Comparison of ENCODE assay signal across 25 mouse cellular contexts in genomic region chr19:54585326-54585725, GRCm38 (mm10).
"Had no signal": no experiment of that assay in that cellular context is flagged by ENCODE, and none has a peak within 500 bp of the region (broad histone marks: within the 10 kb centered on the region; RNA-seq: fewer than 3 reads in every experiment).

No protein-coding gene starts in this region.

- H3K9me3 ChIP-seq: heart, embryonic 10.5 days; heart, embryonic 12.5 days; hindbrain, embryonic 10.5 days; hindbrain, embryonic 12.5 days; intestine, embryonic 15.5 days; limb, embryonic 10.5 days; limb, embryonic 12.5 days had no signal

- DNase-seq: gastrocnemius, adult 2 months; gastrocnemius, postnatal 10 days; gastrocnemius, postnatal 25 days; heart, postnatal 10 days; heart, postnatal 4 days; kidney, adult 18-20 months; kidney, adult 8-10 months; kidney, postnatal 10 days; kidney, postnatal 25 days; kidney, postnatal 4 days; liver had no signal

- H3K27ac ChIP-seq: gastrocnemius, adult 2 months; heart, embryonic 10.5 days; hindbrain, embryonic 10.5 days; hindbrain, embryonic 14.5 days; intestine, embryonic 15.5 days; layer of hippocampus, adult 2 months; left cerebral cortex, adult 2 months; limb, embryonic 10.5 days; limb, embryonic 12.5 days had no signal

- H3K4me3 ChIP-seq: gastrocnemius, adult 2 months; heart, embryonic 10.5 days; heart, embryonic 12.5 days; hindbrain, embryonic 10.5 days; hindbrain, embryonic 12.5 days; intestine, embryonic 15.5 days; layer of hippocampus, adult 2 months; left cerebral cortex, adult 2 months; limb, embryonic 10.5 days; limb, embryonic 12.5 days had no signal

- ATAC-seq: hindbrain, embryonic 16.5 days; inflammation-experienced regulatory T-cells, adult 6 months; intestine, embryonic 15.5 days; intestine, postnatal 0 days had no signal

- H3K27me3 ChIP-seq: heart, embryonic 12.5 days; hindbrain, embryonic 12.5 days; intestine, embryonic 15.5 days; limb, embryonic 12.5 days had no signal

- H3K36me3 ChIP-seq: heart, embryonic 10.5 days; heart, embryonic 12.5 days; hindbrain, embryonic 10.5 days; hindbrain, embryonic 12.5 days; intestine, embryonic 15.5 days; limb, embryonic 10.5 days; limb, embryonic 12.5 days had no signal

- H3K4me1 ChIP-seq: heart, embryonic 10.5 days; heart, embryonic 12.5 days; hindbrain, embryonic 10.5 days; intestine, embryonic 15.5 days; limb, embryonic 10.5 days; limb, embryonic 12.5 days had no signal

- H3K9ac ChIP-seq: heart, embryonic 12.5 days; hindbrain, embryonic 12.5 days; hindbrain, embryonic 14.5 days; intestine, embryonic 15.5 days; limb, embryonic 12.5 days had no signal

- H3K4me2 ChIP-seq: heart, embryonic 12.5 days; hindbrain, embryonic 12.5 days; hindbrain, embryonic 14.5 days; intestine, embryonic 15.5 days; limb, embryonic 12.5 days; liver, embryonic 11.5 days had no signal
